Mouse (Mus musculus): ENCODE measurements around the gene Syce2.
"Not testable (repeated sequence)": the region's sequence is repeated elsewhere in the genome, so short reads cannot be mapped to it uniquely, and the experiment has no call there.

The Syce2 gene

DNA sequence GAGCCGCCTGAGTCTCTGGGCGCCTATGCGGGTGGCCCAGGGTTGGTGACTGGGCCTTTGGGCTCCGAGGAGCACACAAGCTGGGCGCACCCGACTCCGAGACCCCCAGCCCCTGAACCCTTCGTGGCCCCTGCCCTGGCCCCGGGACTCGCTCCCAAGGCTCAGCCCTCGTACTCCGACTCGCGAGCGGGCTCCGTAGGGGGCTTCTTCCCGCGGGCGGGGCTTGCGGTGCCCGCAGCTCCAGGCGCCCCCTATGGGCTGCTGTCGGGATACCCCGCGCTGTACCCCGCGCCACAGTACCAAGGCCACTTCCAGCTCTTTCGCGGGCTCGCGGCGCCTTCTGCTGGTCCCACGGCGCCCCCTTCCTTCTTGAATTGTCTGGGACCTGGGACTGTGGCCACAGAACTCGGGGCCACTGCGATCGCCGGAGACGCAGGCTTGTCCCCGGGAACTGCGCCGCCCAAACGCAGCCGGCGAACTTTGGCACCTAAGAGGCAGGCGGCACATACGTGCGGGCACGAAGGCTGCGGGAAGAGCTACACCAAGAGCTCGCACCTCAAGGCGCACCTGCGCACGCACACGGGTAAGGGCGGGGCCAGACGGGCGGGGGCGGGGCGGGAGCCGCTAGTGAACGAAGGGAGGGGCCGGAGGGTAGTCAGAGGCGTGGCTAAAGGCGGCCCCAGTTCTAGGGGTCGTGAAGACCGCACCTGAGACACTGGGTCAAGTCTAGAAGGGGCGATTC, 31.2 kb downstream of the Syce2 start:
- peak; percentile 96 for DNase-seq

- DNase-seq: no peak
Measured at GRCm38 (mm10) chr8:84904351-84904750, 32.4 kb downstream of the Syce2 start.

GRCm38 (mm10) chr8:84907037-84907436, 35.1 kb downstream of the Syce2 start:
- DNase-seq: no peak

GRCm38 (mm10) chr8:84907493-84907892, 35.6 kb downstream of the Syce2 start:
- no peak for DNase-seq

DNA sequence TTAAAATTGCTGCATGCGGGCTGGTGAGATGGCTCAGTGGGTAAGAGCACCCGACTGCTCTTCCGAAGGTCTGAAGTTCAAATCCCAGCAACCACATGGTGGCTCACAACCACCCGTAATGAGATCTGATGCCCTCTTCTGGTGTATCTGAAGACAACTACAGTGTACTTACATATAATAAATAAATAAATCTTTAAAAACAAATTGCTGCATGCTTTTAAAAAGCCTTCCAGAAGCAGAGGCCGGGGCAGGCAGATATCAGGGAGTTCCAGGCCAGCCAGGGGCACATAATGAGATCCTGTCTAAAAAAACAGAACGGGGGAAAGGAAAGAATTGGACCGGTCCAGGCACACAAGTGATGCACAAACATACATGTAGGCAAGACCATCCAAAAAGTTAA, 36.1 kb downstream of the Syce2 start:
- not testable (repeated sequence) for DNase-seq

- DNase-seq: peak; percentile 98 to 99
Measured at GRCm38 (mm10) chr8:84908421-84909161, 36.7 kb downstream of the Syce2 start, which contains the start of gene Dnase2a. TSS of gene Dnase2a (plus strand) at chr8:84908560.

GRCm38 (mm10) chr8:84909162-84909767, 37.4 kb downstream of the Syce2 start:
- DNase-seq: no peak

DNA sequence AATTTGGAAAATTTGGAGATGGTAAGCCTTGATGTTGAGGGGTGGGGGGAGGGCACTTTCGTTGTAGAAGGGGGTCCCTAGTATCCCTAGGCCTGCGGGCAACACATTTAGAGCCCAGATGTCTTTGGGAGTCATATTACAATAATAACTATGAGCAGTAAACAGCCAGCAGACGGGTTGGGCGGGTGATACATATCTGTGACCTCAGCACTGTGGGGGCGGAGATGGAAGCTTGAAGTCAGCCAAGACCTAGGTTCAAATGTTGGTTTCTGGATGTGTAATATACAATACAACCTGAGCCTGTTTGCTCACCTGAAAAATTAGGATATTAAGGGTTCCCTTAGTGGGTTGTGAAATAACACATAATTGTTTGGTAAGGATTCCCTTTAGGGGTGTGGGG, 38.0 kb downstream of the Syce2 start:
- DNase-seq: no peak

DNA sequence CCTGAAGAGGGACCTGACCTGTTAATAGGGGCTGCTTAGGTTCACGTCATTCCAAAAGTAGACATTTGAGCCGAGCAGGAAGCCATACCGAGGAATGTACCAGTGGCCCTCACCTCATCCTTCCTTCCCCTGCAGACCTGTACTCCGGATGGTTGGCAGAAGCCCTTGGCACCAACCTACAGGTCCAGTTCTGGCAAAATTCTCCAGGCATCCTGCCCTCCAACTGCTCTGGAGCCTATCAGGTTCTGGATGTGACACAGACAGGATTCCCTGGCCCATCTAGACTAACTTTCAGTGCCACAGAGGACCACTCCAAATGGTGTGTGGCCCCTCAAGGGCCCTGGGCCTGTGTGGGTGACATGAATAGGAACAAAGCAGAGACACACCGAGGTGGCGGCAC, 38.6 kb downstream of the Syce2 start:
- no peak for DNase-seq

GRCm38 (mm10) chr8:84911854-84912253, 39.9 kb downstream of the Syce2 start:
- DNase-seq: no peak

- DNase-seq: no peak
Measured at GRCm38 (mm10) chr8:84912391-84912790, 40.5 kb downstream of the Syce2 start.

GRCm38 (mm10) chr8:84912895-84913501, 41.1 kb downstream of the Syce2 start:
- DNase-seq: peak; percentile 89

DNA sequence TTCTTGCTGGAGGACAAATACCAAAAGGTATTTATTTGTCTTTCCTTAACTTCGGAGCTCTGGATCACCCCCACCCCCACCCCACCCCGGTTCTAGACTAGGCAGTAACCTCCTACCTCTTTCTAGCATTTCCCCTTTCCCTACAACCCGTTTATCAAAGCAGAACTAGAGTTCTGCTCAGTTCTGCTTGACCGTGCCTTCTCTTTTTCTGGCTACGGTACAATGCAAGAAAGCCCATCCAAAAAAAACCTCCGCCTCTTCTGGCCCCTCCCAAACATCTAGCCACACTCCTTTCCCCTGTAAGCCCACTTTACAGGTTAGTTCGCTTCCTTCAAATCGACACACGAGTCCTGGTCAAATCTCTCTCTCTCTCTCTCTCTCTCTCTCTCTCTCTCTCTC, 41.6 kb downstream of the Syce2 start:
- DNase-seq: peak in 1 of 2 experiments; percentile 61

DNA sequence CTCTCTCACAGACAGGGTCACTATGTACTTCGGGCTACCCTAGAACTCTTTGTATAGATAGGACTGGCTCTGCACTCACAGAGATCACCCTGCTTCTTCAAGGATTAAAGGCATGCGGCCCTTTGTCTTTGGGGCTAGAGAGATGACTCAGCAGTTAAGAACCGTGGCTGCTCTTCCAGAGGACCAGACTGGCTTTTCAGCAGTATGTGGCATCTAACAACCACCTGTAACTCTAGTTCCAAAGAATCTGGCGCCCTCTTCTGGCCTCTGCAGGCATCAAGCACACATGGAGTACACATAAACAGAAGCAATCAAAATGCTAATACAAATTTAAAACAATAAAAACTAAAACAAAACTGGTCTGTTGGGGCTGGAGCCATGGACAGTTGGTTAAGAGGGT, 42.0 kb downstream of the Syce2 start:
- peak; percentile 80 to 82 for DNase-seq

GRCm38 (mm10) chr8:84915269-84915668, 43.4 kb downstream of the Syce2 start:
- no peak for DNase-seq

DNA sequence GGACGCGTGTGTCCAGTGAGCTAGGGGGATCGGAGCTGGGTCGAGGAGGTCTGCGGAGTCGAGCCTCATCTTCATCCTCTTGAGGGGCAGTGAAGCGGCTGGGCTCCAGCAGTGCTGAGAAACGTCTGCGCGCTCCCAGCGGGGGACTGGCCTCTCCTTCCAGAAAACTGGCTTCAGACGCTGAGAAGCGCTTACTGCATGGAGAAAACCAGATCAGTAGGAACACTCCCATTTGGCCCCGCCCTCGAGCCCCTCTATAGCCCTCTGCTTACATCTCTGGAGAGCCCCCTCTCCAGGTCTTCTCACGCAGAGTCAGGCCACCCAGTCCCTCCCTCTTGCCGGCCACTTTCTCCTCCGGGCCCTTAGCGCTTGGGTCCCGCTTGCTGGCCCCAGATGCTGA, 45.9 kb downstream of the Syce2 start:
- no peak for DNase-seq

GRCm38 (mm10) chr8:84918646-84919045, 46.7 kb downstream of the Syce2 start:
- no peak for DNase-seq

- DNase-seq: no peak
Measured at GRCm38 (mm10) chr8:84921596-84921995, 49.7 kb downstream of the Syce2 start.

DNA sequence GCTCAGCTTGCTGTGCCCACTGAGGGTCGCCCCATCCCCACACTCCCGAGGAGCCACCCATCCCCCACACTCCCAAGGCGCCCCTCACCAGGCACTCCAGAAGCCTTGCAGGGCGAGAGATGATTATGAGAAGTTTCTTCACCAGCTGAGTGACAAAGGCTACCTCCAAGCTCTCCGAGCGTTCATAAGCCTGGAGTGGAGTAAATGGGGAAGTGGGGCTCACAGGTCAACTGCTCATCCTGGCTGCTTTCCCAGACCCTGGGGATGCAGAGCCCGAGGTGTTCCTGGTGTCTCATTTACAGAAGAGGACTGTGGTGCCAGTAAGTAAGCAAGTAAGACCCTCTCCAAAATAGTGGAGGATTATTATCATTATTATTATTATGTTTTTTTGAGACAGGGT, 53.6 kb downstream of the Syce2 start:
- no peak for DNase-seq

GRCm38 (mm10) chr8:84927513-84927912, 55.6 kb downstream of the Syce2 start:
- no peak for DNase-seq

DNA sequence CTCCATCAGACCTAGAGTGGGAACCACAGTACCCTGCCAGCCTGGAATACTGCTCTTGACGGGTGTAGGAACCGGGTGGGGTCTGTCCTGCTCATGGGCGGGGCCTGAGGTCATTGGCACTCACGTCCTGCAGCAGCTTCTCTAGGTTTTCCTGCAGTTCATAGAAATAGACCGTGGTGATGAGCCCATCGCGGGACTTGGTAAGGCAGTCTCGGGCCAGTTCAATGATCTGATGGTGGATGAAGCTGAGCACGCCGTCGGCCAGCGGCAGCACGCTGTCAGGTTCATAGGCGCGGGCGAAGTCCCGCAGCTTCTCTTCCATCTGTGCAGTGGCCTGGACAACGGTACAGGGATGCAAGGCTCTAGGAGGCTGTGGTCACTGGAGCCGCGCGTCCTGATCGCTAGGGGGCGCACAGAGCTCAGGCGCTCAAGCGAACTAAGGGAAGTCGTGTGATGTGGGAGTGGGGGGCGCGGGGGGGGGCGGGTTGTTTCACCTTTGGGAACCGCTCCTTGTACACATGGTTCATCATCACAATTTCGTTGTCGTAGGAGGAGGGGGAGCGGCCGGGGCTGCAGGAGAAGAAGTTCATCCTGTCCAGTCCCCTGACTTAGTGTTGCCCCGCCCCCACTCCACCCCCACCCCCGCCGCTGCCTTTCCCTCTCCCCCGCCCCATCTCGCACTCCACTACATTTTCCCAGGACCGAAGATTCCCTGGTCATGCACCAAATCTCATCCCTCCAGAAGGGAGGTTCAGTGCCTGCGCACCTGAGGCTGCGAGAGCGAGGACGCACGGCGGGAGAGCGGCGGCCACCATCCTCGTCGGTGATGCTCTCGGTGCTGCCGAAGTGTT, 56.8 kb downstream of the Syce2 start:
- peak; percentile 70 to 71 for DNase-seq

DNA sequence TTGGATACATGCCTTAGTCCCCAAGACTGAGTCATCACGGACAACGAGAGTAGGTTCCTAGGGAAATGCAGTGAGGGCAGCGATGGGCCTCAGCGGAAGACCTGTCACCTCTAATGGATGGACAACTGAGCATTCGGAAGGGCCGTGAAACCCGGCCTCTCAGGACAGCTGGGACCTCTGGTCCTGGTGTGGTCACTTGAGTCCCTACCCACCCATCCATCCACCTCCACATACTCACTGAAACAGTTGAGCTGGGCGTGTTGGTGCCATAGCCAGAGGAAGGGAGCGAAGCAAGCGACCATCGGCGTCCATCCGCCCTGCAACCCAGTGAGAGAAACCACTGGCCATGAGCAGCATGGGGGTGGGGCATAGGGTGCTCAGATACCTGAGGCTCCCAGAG, 58.7 kb downstream of the Syce2 start:
- no peak for DNase-seq

Data from B cell, adult 2 months (primary cell).